Mouse (Mus musculus): ENCODE measurements around the gene A930018P22Rik.

GRCm38 (mm10) chr2:104099946-104100345 is 22.6 kb upstream of the A930018P22Rik start:
- no peak for TF ChIP-seq ZC3H11A (IDR thresholded peaks at IDR 0.05; ENCODE audit: borderline replicate concordance, low read depth, low read length)
- TF ChIP-seq ZNF384 (IDR thresholded peaks at IDR 0.05; ENCODE audit: low read depth, low read length) = no peak
- TF ChIP-seq HCFC1 (IDR thresholded peaks at IDR 0.05; ENCODE audit: borderline replicate concordance, insufficient read depth, low read length) = no peak
- TF ChIP-seq CHD2 (IDR thresholded peaks at IDR 0.05; ENCODE audit: low read depth, low read length) = no peak
